10 mouse cellular contexts compared by ENCODE assay signal in the genomic region with DNA sequence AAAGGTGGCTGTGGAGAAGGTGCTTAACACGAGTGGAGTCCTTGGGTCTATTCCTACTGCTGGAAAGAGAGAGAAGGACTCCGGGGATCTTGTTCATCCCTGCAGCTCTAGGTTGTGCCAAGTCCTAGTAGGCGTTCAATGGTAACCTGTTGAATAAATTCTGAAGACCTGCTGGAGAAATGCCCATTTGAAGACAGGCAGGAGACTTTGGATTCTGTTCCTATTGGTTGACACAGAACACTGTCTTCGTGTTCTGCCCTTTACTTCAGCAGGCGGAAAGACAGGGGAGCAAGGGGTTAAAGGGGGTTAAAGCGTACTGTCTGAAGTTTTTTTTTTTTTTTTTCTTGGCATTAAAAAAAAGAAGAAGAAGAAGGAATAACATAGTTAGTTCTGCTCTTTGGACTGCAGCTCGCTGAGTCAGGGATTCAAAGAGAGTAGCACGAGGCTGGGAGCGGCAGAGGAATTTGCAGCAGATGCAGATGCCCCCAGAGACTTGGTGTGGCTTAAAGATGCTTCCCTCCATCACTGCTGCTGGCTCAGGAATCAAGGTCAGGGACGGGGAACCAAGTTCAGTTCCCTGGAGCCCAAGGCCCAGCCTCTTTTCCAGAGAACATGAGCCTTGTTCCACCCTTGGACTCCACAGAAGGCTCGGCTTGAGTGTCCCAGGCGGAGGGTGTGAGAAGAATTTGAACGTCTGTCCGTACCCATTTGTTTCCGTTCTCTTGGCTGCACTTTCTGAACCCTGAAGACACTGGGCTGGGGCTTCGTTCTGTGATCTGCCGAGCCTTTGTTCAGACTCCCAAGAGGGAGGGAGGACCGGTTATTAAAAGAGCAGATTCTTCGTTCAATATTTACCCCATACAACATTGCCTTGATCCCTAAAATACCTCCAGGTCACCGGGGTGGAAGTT. TPM values are rescaled to one million over a fixed set of nuclear protein-coding genes. Genes with fewer than 3 reads are reported as not detected.
DNase-seq lines count a peak whose midpoint lies in the region; ATAC-seq lines count a peak whose summit lies in the region.
"Had no signal": no experiment of that assay in that cellular context is flagged by ENCODE, and none has a peak within 500 bp of the region (broad histone marks: within the 10 kb centered on the region; RNA-seq: fewer than 3 reads in every experiment).

No protein-coding gene starts in this region.

- no peaks in the 10 kb centered on the region for H3K9me3 ChIP-seq in hindbrain, embryonic 11.5 days (ENCODE audit: control insufficient read depth, low read length)
- H3K9me3 ChIP-seq in hindbrain, embryonic 12.5 days (replicated peaks): peaks cover 15% of the 10 kb centered on the region
- H3K9me3 ChIP-seq in embryonic facial prominence, embryonic 10.5 days: peaks cover 10% of the 10 kb centered on the region; the same call in 1 of the 2 replicates
- H3K9me3 ChIP-seq in intestine, embryonic 15.5 days: no peaks in the 10 kb centered on the region

- H3K9ac ChIP-seq in hindbrain, embryonic 11.5 days (ENCODE audit: low read depth, low read length): no peak overlapping the region
- H3K9ac ChIP-seq in hindbrain, embryonic 12.5 days: no peak overlapping the region
- H3K9ac ChIP-seq in intestine, embryonic 15.5 days: no peak overlapping the region
- H3K9ac ChIP-seq: heart, embryonic 13.5 days had no signal

- no peak overlapping the region for H3K27ac ChIP-seq in hindbrain, embryonic 11.5 days (ENCODE audit: low read depth, low read length)
- H3K27ac ChIP-seq in hindbrain, embryonic 12.5 days: no peak overlapping the region
- no peak overlapping the region for H3K27ac ChIP-seq in embryonic facial prominence, embryonic 10.5 days (replicated peaks)
- peak overlapping the region; percentile 62; the same call in 1 of the 2 replicates for H3K27ac ChIP-seq in intestine, embryonic 15.5 days
- H3K27ac ChIP-seq: heart, embryonic 13.5 days had no signal

- H3K4me1 ChIP-seq in hindbrain, embryonic 11.5 days (replicated peaks; ENCODE audit: control insufficient read depth, insufficient read depth, low read length): no peaks in the 10 kb centered on the region
- peaks cover 3% of the 10 kb centered on the region; the same call in 1 of the 2 replicates for H3K4me1 ChIP-seq in hindbrain, embryonic 12.5 days
- H3K4me1 ChIP-seq in embryonic facial prominence, embryonic 10.5 days: peaks cover 19% of the 10 kb centered on the region
- peaks cover 33% of the 10 kb centered on the region for H3K4me1 ChIP-seq in intestine, embryonic 15.5 days (replicated peaks)

- no peaks in the 10 kb centered on the region for H3K36me3 ChIP-seq in hindbrain, embryonic 11.5 days (ENCODE audit: control insufficient read depth, insufficient read depth, low read length)
- no peaks in the 10 kb centered on the region for H3K36me3 ChIP-seq in hindbrain, embryonic 12.5 days
- H3K36me3 ChIP-seq in embryonic facial prominence, embryonic 10.5 days (replicated peaks): no peaks in the 10 kb centered on the region
- H3K36me3 ChIP-seq in intestine, embryonic 15.5 days: no peaks in the 10 kb centered on the region
- H3K36me3 ChIP-seq: heart, embryonic 13.5 days had no signal

- no peak overlapping the region for H3K4me3 ChIP-seq in hindbrain, embryonic 11.5 days (ENCODE audit: low read depth, low read length)
- no peak overlapping the region for H3K4me3 ChIP-seq in hindbrain, embryonic 12.5 days
- no peak overlapping the region for H3K4me3 ChIP-seq in embryonic facial prominence, embryonic 10.5 days
- H3K4me3 ChIP-seq in intestine, embryonic 15.5 days (replicated peaks): no peak overlapping the region
- H3K4me3 ChIP-seq: heart, embryonic 13.5 days had no signal

- no peaks in the 10 kb centered on the region for H3K27me3 ChIP-seq in hindbrain, embryonic 11.5 days (ENCODE audit: control insufficient read depth, insufficient read depth, low read length)
- no peaks in the 10 kb centered on the region for H3K27me3 ChIP-seq in hindbrain, embryonic 12.5 days
- H3K27me3 ChIP-seq in embryonic facial prominence, embryonic 10.5 days (replicated peaks; ENCODE audit: low read depth, poor library complexity, severe bottlenecking): no peaks in the 10 kb centered on the region
- no peaks in the 10 kb centered on the region for H3K27me3 ChIP-seq in intestine, embryonic 15.5 days (replicated peaks)
- H3K27me3 ChIP-seq: heart, embryonic 13.5 days; Patski had no signal

- 66% methylated on average over 20 of the region's 20 CpGs for WGBS in hindbrain, embryonic 11.5 days
- WGBS in hindbrain, embryonic 12.5 days: 59% methylated on average over 20 of the region's 20 CpGs
- 64% methylated on average over 20 of the region's 20 CpGs for WGBS in embryonic facial prominence, embryonic 10.5 days
- WGBS in intestine, embryonic 15.5 days: 40% methylated on average over 20 of the region's 20 CpGs

- no peak overlapping the region for H3K4me2 ChIP-seq in hindbrain, embryonic 11.5 days (replicated peaks; ENCODE audit: low read depth, low read length)
- H3K4me2 ChIP-seq in hindbrain, embryonic 12.5 days (replicated peaks): no peak overlapping the region
- no peak overlapping the region; the same call in 1 of the 2 replicates for H3K4me2 ChIP-seq in intestine, embryonic 15.5 days (replicated peaks)
- H3K4me2 ChIP-seq: heart, embryonic 13.5 days had no signal

- peak; percentile 19 for DNase-seq in hindbrain, embryonic 11.5 days (ENCODE audit: low spot score)
- peak; percentile 16 for DNase-seq in embryonic facial prominence, embryonic 10.5 days (ENCODE audit: low spot score)
- peak; percentile 43 for DNase-seq in mesoderm, embryonic 11.5 days (ENCODE audit: low read depth, low spot score)
- no peak for DNase-seq in spleen, postnatal 10 days (ENCODE audit: low spot score in 2 of 2)
- no peak for DNase-seq in cerebellum, adult 9-11 months

- no peak for ATAC-seq in hindbrain, embryonic 11.5 days (ENCODE audit: low FRiP score)
- no peak for ATAC-seq in hindbrain, embryonic 12.5 days (ENCODE audit: low FRiP score)
- no peak for ATAC-seq in intestine, embryonic 15.5 days
- no peak for ATAC-seq in activated CD4-positive, CD25-positive, alpha-beta regulatory T cell, adult 4 months
- ATAC-seq: Patski had no signal

RNA-seq across cellular contexts. Expression of gene Capzb, which starts 17.4 kb away (rescaled TPM):
- 239 and 255 TPM in 2 replicates for polyA plus RNA-seq in hindbrain, embryonic 11.5 days (2014; fragmentation: Nextera tagmentation; extraction: Ambion mirVana)
- 335 and 369 TPM in 2 replicates for polyA plus RNA-seq in hindbrain, embryonic 12.5 days (2016; fragmentation: Nextera tagmentation; extraction: Ambion mirVana)
- polyA plus RNA-seq in embryonic facial prominence, embryonic 10.5 days (2016; fragmentation: Nextera tagmentation; extraction: Ambion mirVana): 388 and 409 TPM in 2 replicates
- polyA plus RNA-seq in intestine, embryonic 15.5 days (2015; fragmentation: Nextera tagmentation; extraction: Ambion mirVana): 410 and 425 TPM in 2 replicates
- polyA plus RNA-seq in activated CD4-positive, CD25-positive, alpha-beta regulatory T cell, adult 4 months (2017; shearing (Covaris generic)): 100 to 1,000 TPM; 633 to 647 TPM

RNA-seq across cellular contexts. Expression of gene Minos1, which starts 44.4 kb away (rescaled TPM):
- 399 TPM in 2 replicates for polyA plus RNA-seq in hindbrain, embryonic 11.5 days (2014; fragmentation: Nextera tagmentation; extraction: Ambion mirVana)
- polyA plus RNA-seq in hindbrain, embryonic 12.5 days (2016; fragmentation: Nextera tagmentation; extraction: Ambion mirVana): 376 and 407 TPM in 2 replicates
- polyA plus RNA-seq in embryonic facial prominence, embryonic 10.5 days (2016; fragmentation: Nextera tagmentation; extraction: Ambion mirVana): 431 and 444 TPM in 2 replicates
- 640 and 702 TPM in 2 replicates for polyA plus RNA-seq in intestine, embryonic 15.5 days (2015; fragmentation: Nextera tagmentation; extraction: Ambion mirVana)
- polyA plus RNA-seq in activated CD4-positive, CD25-positive, alpha-beta regulatory T cell, adult 4 months (2017; shearing (Covaris generic)): 100 to 1,000 TPM; 358 to 400 TPM

Comparison
In these comparisons a context has a peak if more than half of its experiments do, and no peak if none do; other contexts are left out.
1. DNase-seq: peak in hindbrain, embryonic 11.5 days (single experiment), embryonic facial prominence, embryonic 10.5 days (single experiment) and mesoderm, embryonic 11.5 days (single experiment); none in spleen, postnatal 10 days (0 of 2) and cerebellum, adult 9-11 months (single experiment).